Mouse (Mus musculus) stomach, embryonic 16.5 days (tissue): ENCODE measurements around the gene Exosc5. TPM values are rescaled to one million over a fixed set of nuclear protein-coding genes. Genes with fewer than 3 reads are reported as not detected.

ENCODE experiments used
- ATAC-seq: fragments of 200-750 bp; cut with Nextera tagmentation; 2 replicates; pipeline ENCODE4 v1.8.0; 2017; ENCODE audit warnings: moderate number of reproducible peaks, moderate TSS enrichment; ENCODE audit not compliant: insufficient read depth, low FRiP score
- H3K27ac ChIP-seq: fragments of 300-500 bp; sonication (generic); 2 replicates; pipeline ENCODE4 v1.5.1; 2014; ENCODE audit warnings: low read length
- H3K27me3 ChIP-seq: fragments of 300-500 bp; sonication (generic); 2 replicates; pipeline ENCODE4 v1.6.1; 2014; ENCODE audit warnings: low read length, control low read depth, mixed read lengths; ENCODE audit not compliant: control insufficient read depth, insufficient read depth
- H3K36me3 ChIP-seq: fragments of 300-500 bp; sonication (generic); 2 replicates; pipeline ENCODE4 v1.6.1; 2014; ENCODE audit warnings: low read length; ENCODE audit not compliant: control insufficient read depth, insufficient read depth
- H3K4me1 ChIP-seq: fragments of 300-500 bp; sonication (generic); 2 replicates; pipeline ENCODE4 v1.6.1; 2014; ENCODE audit warnings: low read length, control low read depth, mixed read lengths; ENCODE audit not compliant: control insufficient read depth, insufficient read depth
- H3K4me2 ChIP-seq: fragments of 300-500 bp; sonication (generic); 2 replicates; pipeline ENCODE4 v1.6.1; 2014; ENCODE audit warnings: low read depth, low read length, mixed read lengths
- H3K4me3 ChIP-seq: fragments of 300-500 bp; sonication (generic); replicated peaks from 2 replicates; pipeline ENCODE4 v1.5.1; 2014; ENCODE audit warnings: mild to moderate bottlenecking, low read length
- H3K9ac ChIP-seq: fragments of 300-500 bp; sonication (generic); 2 replicates; pipeline ENCODE4 v1.6.1; 2014; ENCODE audit warnings: low read length
- H3K9me3 ChIP-seq: fragments of 300-500 bp; sonication (generic); replicated peaks from 2 replicates; pipeline ENCODE4 v1.6.1; 2016; ENCODE audit warnings: low read length, control low read depth; ENCODE audit not compliant: control insufficient read depth
- WGBS: fragments of 180-500 bp; shearing (Covaris S2); extraction: QIAGEN DNeasy Blood & Tissue Kit; methylation state at CpG from one replicate; pipeline ENCODE4 v1.1.7; 2014; 5-methylcytosine and 5-hydroxymethylcytosine counted together
- polyA plus RNA-seq: library from polyadenylated mRNA; unstranded; fragments of >200 nt; fragmentation: Nextera tagmentation; extraction: Ambion mirVana; gene quantifications from 2 replicates; pipeline ENCODE4 v1.2.1, GENCODE M21; 2015

The Exosc5 gene
- polyA plus RNA-seq, 1 experiment from 2014 or later = 73.0 TPM

DNA sequence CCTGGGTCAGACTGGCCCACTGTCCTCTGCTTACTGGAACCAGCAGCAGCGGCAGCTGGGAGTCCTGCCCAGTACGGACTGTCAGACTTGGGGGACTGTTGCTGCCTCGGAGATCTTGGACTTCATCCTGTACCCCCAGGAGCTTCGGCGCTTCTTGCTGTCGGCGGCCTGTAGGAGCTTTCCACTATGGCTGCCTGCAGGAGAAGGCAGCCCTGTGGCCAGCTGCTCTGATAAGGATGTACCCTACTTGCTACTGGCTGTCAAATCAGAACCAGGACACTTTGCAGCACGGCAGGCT lies 30.7 kb upstream of the Exosc5 start:
- Histone ChIP-seq H3K4me2 (peak overlapping the region; percentile 81), H3K9me3 (no peaks in the 10 kb centered on the region), H3K36me3 (no peaks in the 10 kb centered on the region; the same call in 1 of the 2 replicates), H3K27ac (peak overlapping the region; percentile 85; the same call in 1 of the 2 replicates), H3K9ac (peak overlapping the region; percentile 85), H3K4me1 (peaks cover 16% of the 10 kb centered on the region), H3K4me3 (peak overlapping the region; percentile 58), H3K27me3 (no peaks in the 10 kb centered on the region)
- WGBS = 46% methylated on average over 8 of the region's 8 CpGs
- no peak for ATAC-seq

DNA sequence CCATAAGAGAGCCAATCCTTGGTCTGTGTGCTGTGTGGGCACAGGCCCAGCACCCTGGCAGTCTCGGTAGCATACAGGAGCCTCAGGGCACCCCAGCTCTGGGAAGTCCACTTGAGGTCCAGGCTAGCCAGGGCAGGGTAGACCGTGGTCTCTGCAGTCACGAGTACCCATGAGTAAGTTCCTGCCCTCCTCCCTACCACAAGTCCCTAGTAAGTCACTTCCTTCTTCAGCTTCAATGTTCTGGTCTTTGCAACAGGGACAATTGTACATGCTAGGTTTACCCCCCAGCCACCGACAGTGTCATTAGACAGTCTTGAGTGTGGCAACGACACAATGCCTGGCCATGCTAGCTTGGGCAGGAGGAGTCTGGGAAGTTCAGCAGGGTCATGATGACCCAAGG lies 26.3 kb upstream of the Exosc5 start:
- Histone ChIP-seq H3K4me1 (0 out of 2 replicates have a peak, but pooled peaks cover 6% of the 10 kb centered on the region), H3K36me3 (peaks cover 5% of the 10 kb centered on the region; the same call in 1 of the 2 replicates), H3K27ac (no peak overlapping the region), H3K27me3 (no peaks in the 10 kb centered on the region), H3K9me3 (no peaks in the 10 kb centered on the region), H3K4me3 (no peak overlapping the region), H3K9ac (no peak overlapping the region), H3K4me2 (no peak overlapping the region)
- ATAC-seq = no peak
- WGBS = 85% methylated on average over 5 of the region's 5 CpGs

DNA sequence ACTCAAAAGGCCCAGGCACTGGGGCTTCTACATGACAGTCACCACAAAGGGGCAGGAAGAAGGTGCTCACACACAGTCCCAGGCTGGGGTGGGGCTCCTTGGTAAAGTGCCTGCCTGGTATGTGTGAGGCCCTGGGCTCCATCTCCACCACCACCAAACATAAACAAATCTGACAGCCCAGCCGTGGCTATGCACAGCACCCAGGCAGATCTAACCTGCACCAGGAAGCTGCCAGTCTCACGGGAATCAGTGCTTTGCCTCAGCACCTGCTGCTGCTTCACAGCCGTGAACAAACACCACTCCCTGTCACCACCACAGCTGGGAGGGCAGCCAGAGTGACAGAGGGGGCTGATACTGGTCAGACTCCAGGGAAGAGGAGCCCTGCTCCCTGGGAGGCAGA lies 22.6 kb upstream of the Exosc5 start:
- ATAC-seq = peak; percentile 28; the same call in 1 of the 2 replicates

DNA sequence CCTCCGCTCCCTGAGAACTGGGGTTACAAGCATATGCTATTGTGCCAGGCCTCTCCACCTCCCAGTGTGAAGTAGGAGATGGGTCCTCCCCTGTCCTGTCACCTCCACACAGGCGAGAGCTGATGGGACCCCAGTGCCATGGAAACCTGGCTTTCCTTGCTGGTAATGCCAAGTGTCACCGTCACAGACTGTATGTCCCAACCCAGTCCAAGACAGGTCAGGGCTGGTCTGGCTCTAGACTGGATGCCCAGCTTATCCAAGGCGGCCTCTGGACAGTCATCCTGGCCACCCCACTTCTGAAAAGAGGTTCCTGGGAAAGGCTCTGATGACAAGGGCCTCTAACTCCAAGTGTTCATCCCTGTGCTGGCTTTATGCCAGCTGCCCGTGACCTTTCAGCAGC lies 21.9 kb upstream of the Exosc5 start:
- Histone ChIP-seq H3K4me2 (no peak overlapping the region), H3K4me1 (no peaks in the 10 kb centered on the region), H3K27me3 (no peaks in the 10 kb centered on the region), H3K36me3 (peaks cover 5% of the 10 kb centered on the region; the same call in 1 of the 2 replicates), H3K9ac (no peak overlapping the region), H3K9me3 (no peaks in the 10 kb centered on the region), H3K27ac (no peak overlapping the region), H3K4me3 (no peak overlapping the region)
- 85% methylated on average over 5 of the region's 5 CpGs for WGBS
- no peak for ATAC-seq

More for the DNA sequence above, 22.6 kb upstream of the Exosc5 start:
- no peak overlapping the region for H3K27ac ChIP-seq
- H3K9me3 ChIP-seq = no peaks in the 10 kb centered on the region
- H3K4me1 ChIP-seq = no peaks in the 10 kb centered on the region
- H3K4me3 ChIP-seq = no peak overlapping the region
- no peak overlapping the region for H3K4me2 ChIP-seq
- WGBS = 18% methylated on average over 3 of the region's 3 CpGs
- 0 out of 2 replicates have a peak overlapping the region, but pooled peaks have one; percentile 3 for H3K9ac ChIP-seq
- H3K27me3 ChIP-seq = no peaks in the 10 kb centered on the region
- H3K36me3 ChIP-seq = peaks cover 5% of the 10 kb centered on the region; the same call in 1 of the 2 replicates

DNA sequence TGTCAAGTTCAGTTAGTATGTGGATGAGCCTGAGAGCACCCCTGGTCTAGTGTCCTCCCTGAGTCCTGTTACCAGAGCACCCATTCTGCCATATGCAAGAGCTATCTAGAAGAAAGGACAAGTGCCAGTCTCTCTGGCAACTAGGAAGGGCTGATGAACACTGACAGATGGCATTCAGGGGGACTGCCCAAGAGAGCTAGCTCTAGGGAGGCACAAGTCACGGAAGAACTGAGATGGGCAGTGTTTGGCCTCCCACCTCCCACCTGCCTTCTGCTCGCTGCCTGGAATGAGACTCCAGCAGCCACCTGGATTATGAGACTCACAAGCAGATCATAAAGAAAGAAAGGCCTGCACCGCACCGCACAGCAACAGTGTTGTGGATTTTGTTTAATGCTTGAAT lies 19.2 kb upstream of the Exosc5 start:
- no peak overlapping the region for H3K27ac ChIP-seq
- 88% methylated on average over 4 of the region's 4 CpGs for WGBS
- H3K4me2 ChIP-seq = no peak overlapping the region
- no peaks in the 10 kb centered on the region for H3K4me1 ChIP-seq
- H3K4me3 ChIP-seq = no peak overlapping the region
- ATAC-seq = no peak
- H3K36me3 ChIP-seq = peaks cover 5% of the 10 kb centered on the region; the same call in 1 of the 2 replicates
- no peaks in the 10 kb centered on the region for H3K9me3 ChIP-seq
- no peak overlapping the region for H3K9ac ChIP-seq
- H3K27me3 ChIP-seq = no peaks in the 10 kb centered on the region

DNA sequence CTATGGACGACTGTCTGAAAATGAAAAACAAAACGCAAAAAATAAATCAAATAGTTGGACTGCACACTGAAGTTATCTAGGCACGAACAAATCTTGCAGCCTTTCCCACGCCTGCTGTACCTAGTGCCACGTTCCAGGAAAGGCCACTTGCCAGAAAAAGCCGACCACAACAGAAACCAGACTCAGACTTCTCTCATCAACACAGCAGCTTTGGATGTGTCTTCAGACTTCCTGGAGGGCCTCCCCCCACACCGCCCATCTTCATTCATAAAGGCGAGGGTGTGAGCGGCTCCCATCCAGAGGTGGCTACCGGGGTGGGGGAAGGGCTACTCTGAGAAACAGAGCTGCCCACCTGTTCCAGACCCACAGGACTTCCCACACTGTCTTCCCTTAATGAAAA lies 14.8 kb upstream of the Exosc5 start:
- ATAC-seq = no peak
- no peaks in the 10 kb centered on the region for H3K9me3 ChIP-seq
- no peaks in the 10 kb centered on the region for H3K36me3 ChIP-seq
- no peaks in the 10 kb centered on the region for H3K4me1 ChIP-seq
- H3K27ac ChIP-seq = no peak overlapping the region
- H3K27me3 ChIP-seq = no peaks in the 10 kb centered on the region
- H3K4me2 ChIP-seq = no peak overlapping the region
- WGBS = 76% methylated on average over 10 of the region's 10 CpGs
- no peak overlapping the region for H3K4me3 ChIP-seq
- no peak overlapping the region for H3K9ac ChIP-seq

DNA sequence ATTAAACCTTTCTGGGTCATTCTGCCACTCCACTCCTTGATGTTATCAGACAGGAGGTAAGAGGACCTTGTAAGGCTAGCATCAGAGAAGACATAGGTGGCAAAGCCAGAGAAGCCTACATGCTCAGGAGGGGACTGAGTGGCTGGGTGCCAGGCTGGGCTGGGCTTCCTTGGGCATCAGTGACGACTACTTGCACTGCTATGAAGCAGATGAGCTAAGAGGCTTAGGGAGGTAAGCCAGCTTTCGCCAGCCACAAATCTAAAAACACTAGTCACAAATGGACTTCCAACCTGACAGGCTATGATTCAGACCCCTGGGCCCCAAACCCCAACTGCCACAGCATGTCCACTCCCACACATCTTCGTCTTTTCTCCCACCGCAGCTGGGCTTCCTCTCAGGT lies 14.3 kb upstream of the Exosc5 start:
- ATAC-seq = no peak
- H3K4me2 ChIP-seq = no peak overlapping the region
- no peak overlapping the region for H3K9ac ChIP-seq
- no peaks in the 10 kb centered on the region for H3K36me3 ChIP-seq
- no peaks in the 10 kb centered on the region for H3K9me3 ChIP-seq
- H3K27ac ChIP-seq = no peak overlapping the region
- H3K4me1 ChIP-seq = no peaks in the 10 kb centered on the region
- 73% methylated on average over 4 of the region's 4 CpGs for whole genome bisulfite sequencing
- H3K4me3 ChIP-seq = no peak overlapping the region
- H3K27me3 ChIP-seq = no peaks in the 10 kb centered on the region

DNA sequence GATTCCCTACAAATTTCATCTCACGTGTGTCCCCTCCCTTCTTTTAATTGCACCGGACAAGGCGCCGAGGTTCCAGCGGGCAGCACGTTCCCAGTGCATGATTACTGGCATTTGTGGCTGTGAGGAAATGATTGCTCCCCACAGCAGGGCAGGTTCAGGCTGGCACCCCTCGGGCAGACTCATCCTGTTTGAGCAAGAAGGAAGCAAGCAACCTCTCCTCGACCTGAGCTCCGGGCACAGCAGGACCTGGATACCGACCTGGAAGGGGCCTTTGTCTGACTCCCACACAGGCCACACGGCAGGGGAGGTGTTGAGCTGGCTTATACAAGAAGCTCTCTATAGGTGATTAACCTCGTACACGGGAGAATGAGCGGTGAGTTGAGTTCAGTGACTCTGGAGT lies 13.9 kb upstream of the Exosc5 start:
- Histone ChIP-seq H3K4me3 (no peak overlapping the region), H3K4me2 (no peak overlapping the region), H3K27ac (no peak overlapping the region), H3K4me1 (no peaks in the 10 kb centered on the region), H3K27me3 (no peaks in the 10 kb centered on the region), H3K36me3 (no peaks in the 10 kb centered on the region), H3K9me3 (no peaks in the 10 kb centered on the region), H3K9ac (0 out of 2 replicates have a peak overlapping the region, but pooled peaks have one; percentile 35)
- 60% methylated on average over 14 of the region's 14 CpGs for WGBS
- no peak for ATAC-seq

DNA sequence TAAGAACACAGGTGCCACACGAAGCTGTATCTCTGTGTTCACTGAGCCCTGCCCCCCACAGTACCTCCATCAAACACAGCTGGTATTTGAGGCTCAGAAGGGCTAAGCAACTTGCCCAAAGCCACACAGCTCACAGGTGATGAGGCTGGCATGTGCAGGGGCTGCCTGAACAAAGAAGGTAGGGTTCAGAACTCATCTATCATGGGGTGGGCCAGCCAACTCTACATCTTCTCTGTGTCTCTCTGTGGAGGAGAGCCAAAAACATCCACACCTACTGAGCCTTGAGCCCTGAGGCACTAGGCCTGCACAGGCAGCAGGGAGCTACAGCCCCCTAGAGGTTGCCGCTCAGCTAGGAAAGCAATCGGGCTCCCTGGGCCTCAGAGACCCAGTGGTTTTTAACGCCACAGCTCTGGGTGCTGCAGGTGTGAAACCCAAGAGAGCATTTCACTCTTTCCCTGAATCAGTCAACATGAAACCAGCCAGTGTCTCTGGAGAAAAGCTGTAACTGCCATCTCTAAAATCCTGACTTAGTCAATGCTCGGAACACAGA lies 11.3 kb upstream of the Exosc5 start:
- Histone ChIP-seq H3K4me1 (no peaks in the 10 kb centered on the region), H3K9ac (no peak overlapping the region), H3K36me3 (no peaks in the 10 kb centered on the region), H3K27ac (no peak overlapping the region), H3K4me3 (no peak overlapping the region), H3K9me3 (no peaks in the 10 kb centered on the region), H3K4me2 (no peak overlapping the region), H3K27me3 (no peaks in the 10 kb centered on the region)
- WGBS = 43% methylated on average over 5 of the region's 5 CpGs
- ATAC-seq = no peak
